Mouse (Mus musculus): ENCODE measurements around the gene Ralgapb. TPM values are rescaled to one million over a fixed set of nuclear protein-coding genes. Genes with fewer than 3 reads are reported as not detected.

Ralgapb gene
- polyA plus RNA-seq, 1 experiment from 2014 or later, result 17.8 TPM

DNA sequence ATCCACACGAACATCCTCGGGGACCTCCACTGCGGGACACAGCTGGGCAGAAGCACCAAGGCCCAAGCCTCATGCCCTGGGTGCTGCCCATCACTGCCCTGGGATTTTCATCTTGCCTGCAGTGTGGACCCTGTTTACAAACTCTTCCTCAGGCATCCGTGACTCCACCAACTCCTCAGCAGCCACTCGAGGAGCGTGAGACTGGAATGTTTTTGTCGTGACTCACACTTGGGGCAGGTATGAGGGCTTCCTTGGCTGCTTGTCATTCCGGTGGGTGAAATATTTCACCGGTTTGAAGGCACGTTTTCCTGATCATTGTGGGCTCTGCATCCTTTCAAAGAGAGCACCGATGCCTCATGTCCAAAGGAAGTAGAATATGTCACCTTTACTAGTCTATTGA is 109.4 kb downstream of the Ralgapb start:
- H3K36me3 ChIP-seq (ENCODE audit: control insufficient read depth, insufficient read depth, low read length), result no peaks in the 10 kb centered on the region
- H3K9ac ChIP-seq (ENCODE audit: low read length), result no peak overlapping the region
- no peak overlapping the region for H3K4me2 ChIP-seq (ENCODE audit: low read length)
- H3K9me3 ChIP-seq (ENCODE audit: control insufficient read depth, low read length), result no peaks in the 10 kb centered on the region
- 54% methylated on average over 11 of the region's 11 CpGs for WGBS
- H3K27ac ChIP-seq (replicated peaks in 1 of 2; ENCODE audit: control insufficient read depth in 1 of 2, insufficient read depth in 1 of 2, low read depth in 2 of 2, low read length in 2 of 2), result no peak overlapping the region
- no peaks in the 10 kb centered on the region for H3K27me3 ChIP-seq (ENCODE audit: control insufficient read depth, insufficient read depth, low read length)
- no peak overlapping the region for H3K4me3 ChIP-seq (ENCODE audit: control insufficient read depth in 1 of 2, insufficient read depth in 1 of 2, low read depth in 1 of 2, low read length in 2 of 2)
- peaks cover 0 to 10% of the 10 kb centered on the region in 2 experiments; a peak in 2 of 4 replicates for H3K4me1 ChIP-seq (ENCODE audit: control insufficient read depth in 2 of 2, insufficient read depth in 2 of 2, low read length in 2 of 2)
- no peak for ATAC-seq (ENCODE audit: insufficient number of reproducible peaks, insufficient read depth, low FRiP score, low read depth)

DNA sequence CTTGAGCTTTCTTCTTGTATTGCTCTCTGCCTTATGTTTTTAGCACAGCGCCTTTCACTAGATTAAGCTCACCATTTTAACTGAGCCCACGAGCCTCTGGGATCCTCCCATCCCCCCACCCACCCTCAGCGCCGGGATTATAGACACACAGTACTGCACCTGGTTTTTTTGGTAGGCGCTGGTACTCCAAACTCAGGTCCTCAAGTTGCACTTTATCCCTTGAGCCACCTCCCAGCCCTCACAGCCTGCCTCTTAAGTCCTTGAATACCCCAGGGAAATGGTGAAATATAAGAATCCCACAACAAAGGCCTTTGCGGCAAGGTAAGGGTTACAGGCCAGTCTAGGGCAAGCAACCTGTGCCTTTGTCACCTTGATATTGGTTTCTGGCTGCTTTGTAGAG is 110.2 kb downstream of the Ralgapb start:
- Histone ChIP-seq H3K27ac (replicated peaks in 1 of 2; ENCODE audit: control insufficient read depth in 1 of 2, insufficient read depth in 1 of 2, low read depth in 2 of 2, low read length in 2 of 2) (no peak overlapping the region), H3K4me2 (ENCODE audit: low read length) (no peak overlapping the region), H3K9me3 (ENCODE audit: control insufficient read depth, low read length) (no peaks in the 10 kb centered on the region), H3K4me3 (ENCODE audit: control insufficient read depth in 1 of 2, insufficient read depth in 1 of 2, low read depth in 1 of 2, low read length in 2 of 2) (no peak overlapping the region), H3K4me1 (ENCODE audit: control insufficient read depth in 2 of 2, insufficient read depth in 2 of 2, low read length in 2 of 2) (peaks cover 0 to 10% of the 10 kb centered on the region in 2 experiments; a peak in 2 of 4 replicates), H3K27me3 (ENCODE audit: control insufficient read depth, insufficient read depth, low read length) (no peaks in the 10 kb centered on the region), H3K9ac (ENCODE audit: low read length) (no peak overlapping the region), H3K36me3 (ENCODE audit: control insufficient read depth, insufficient read depth, low read length) (no peaks in the 10 kb centered on the region)
- no peak for ATAC-seq (ENCODE audit: insufficient number of reproducible peaks, insufficient read depth, low FRiP score, low read depth)
- 69% methylated on average over 6 of the region's 6 CpGs for WGBS

DNA sequence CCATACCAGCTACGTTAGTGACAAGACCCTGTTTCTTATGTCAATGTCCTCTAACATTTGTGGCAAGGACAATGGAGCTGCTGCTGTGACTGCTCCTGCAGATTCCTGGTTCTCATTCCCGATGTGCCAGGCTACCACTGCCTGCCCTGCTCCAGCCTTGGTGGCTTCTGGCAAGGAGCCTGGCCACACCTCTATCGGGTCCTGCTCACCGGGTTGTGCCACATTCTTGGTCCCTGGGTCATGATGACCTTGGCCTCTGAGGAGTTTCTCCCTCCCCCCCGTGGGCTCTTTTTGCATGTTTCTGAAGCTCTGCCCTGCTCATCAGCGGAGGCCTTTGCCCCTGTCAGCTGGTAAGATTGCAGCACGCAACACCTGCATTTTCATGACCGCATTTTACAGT is 113.4 kb downstream of the Ralgapb start:
- H3K9ac ChIP-seq (ENCODE audit: low read length), result no peak overlapping the region
- no peaks in the 10 kb centered on the region for H3K27me3 ChIP-seq (ENCODE audit: control insufficient read depth, insufficient read depth, low read length)
- H3K9me3 ChIP-seq (ENCODE audit: control insufficient read depth, low read length), result no peaks in the 10 kb centered on the region
- 0 out of 4 replicates have a peak overlapping the region, but pooled peaks of 1 of the 2 experiments have one; percentile 14 for H3K27ac ChIP-seq (replicated peaks in 1 of 2; ENCODE audit: control insufficient read depth in 1 of 2, insufficient read depth in 1 of 2, low read depth in 2 of 2, low read length in 2 of 2)
- H3K4me2 ChIP-seq (ENCODE audit: low read length), result no peak overlapping the region
- ATAC-seq (ENCODE audit: insufficient number of reproducible peaks, insufficient read depth, low FRiP score, low read depth), result no peak
- peaks cover 0 to 10% of the 10 kb centered on the region in 2 experiments; a peak in 2 of 4 replicates for H3K4me1 ChIP-seq (ENCODE audit: control insufficient read depth in 2 of 2, insufficient read depth in 2 of 2, low read length in 2 of 2)
- WGBS, result 50% methylated on average over 8 of the region's 8 CpGs
- no peaks in the 10 kb centered on the region for H3K36me3 ChIP-seq (ENCODE audit: control insufficient read depth, insufficient read depth, low read length)
- H3K4me3 ChIP-seq (ENCODE audit: control insufficient read depth in 1 of 2, insufficient read depth in 1 of 2, low read depth in 1 of 2, low read length in 2 of 2), result no peak overlapping the region

DNA sequence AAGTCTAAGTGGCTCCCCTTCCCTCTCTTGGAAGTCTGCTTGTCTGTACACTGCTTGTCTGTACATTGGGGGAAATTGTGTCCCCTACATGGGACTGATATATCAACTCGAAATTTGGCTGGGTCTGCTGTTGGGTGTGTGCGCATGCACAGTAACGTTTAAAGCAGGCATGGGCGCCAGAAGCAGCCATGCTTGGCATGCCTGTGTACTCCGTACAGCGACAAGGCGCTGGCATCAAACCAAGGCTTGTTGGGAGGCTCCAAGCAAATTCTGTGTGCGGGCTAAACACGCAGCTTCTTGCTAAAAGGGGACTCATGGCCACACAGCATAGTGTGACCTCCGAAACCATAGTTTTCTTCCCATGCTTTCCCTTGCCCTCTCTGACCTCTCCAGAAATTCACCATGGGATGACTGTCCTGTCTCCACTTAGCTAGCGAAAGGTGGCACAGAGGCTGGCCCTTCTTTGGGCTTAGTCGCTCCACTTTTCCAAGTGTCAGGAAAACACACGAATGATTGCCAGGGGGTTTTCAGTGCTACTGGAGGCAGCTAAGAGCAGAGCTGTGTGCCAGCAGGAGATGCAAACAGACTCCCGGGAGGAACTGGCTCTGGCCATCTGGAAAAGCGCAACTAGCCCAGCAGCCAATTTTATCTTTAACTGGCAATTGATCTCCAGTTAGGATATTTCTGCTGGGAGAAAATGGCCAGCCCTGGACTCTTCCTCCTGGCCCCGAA is 114.6 kb downstream of the Ralgapb start:
- 79% methylated on average over 16 of the region's 16 CpGs for WGBS
- no peaks in the 10 kb centered on the region for H3K36me3 ChIP-seq (ENCODE audit: control insufficient read depth, insufficient read depth, low read length)
- ATAC-seq (ENCODE audit: insufficient number of reproducible peaks, insufficient read depth, low FRiP score, low read depth), result no peak

DNA sequence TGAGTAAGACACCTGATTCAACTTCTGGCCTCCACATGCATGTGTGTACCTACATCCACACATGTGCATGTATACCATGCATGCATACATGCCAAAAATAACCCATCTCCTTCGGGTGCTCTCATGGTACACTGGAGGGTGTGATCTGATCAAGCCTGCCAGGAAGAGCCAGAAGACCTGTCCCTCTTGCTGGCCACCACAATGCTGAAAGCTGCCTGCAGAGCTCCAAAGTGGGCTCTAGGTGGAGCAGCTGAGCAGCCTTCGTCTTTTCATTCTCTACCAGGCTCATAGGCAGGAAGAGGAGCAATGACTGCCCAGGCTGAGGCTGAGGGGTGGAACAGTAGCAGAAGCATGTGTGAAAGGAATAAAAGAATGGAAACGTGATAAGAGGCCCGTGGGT is 124.4 kb downstream of the Ralgapb start:
- Histone ChIP-seq H3K4me2 (ENCODE audit: low read length) (no peak overlapping the region), H3K27ac (replicated peaks in 1 of 2; ENCODE audit: control insufficient read depth in 1 of 2, insufficient read depth in 1 of 2, low read depth in 2 of 2, low read length in 2 of 2) (no peak overlapping the region), H3K9me3 (ENCODE audit: control insufficient read depth, low read length) (peaks cover 2% of the 10 kb centered on the region; the same call in 1 of the 2 replicates), H3K27me3 (ENCODE audit: control insufficient read depth, insufficient read depth, low read length) (no peaks in the 10 kb centered on the region), H3K4me3 (ENCODE audit: control insufficient read depth in 1 of 2, insufficient read depth in 1 of 2, low read depth in 1 of 2, low read length in 2 of 2) (no peak overlapping the region), H3K36me3 (ENCODE audit: control insufficient read depth, insufficient read depth, low read length) (no peaks in the 10 kb centered on the region), H3K9ac (ENCODE audit: low read length) (no peak overlapping the region), H3K4me1 (ENCODE audit: control insufficient read depth in 2 of 2, insufficient read depth in 2 of 2, low read length in 2 of 2) (no peaks in the 10 kb centered on the region)
- 0% methylated on average over 4 of the region's 4 CpGs for WGBS
- no peak for ATAC-seq (ENCODE audit: insufficient number of reproducible peaks, insufficient read depth, low FRiP score, low read depth)

More for the DNA sequence above, 114.6 kb downstream of the Ralgapb start:
- H3K9ac ChIP-seq (ENCODE audit: low read length), result no peak overlapping the region
- no peak overlapping the region for H3K4me3 ChIP-seq (ENCODE audit: control insufficient read depth in 1 of 2, insufficient read depth in 1 of 2, low read depth in 1 of 2, low read length in 2 of 2)
- H3K4me1 ChIP-seq (ENCODE audit: control insufficient read depth in 2 of 2, insufficient read depth in 2 of 2, low read length in 2 of 2), result peaks cover 0 to 8% of the 10 kb centered on the region in 2 experiments; a peak in 2 of 4 replicates
- no peak overlapping the region for H3K4me2 ChIP-seq (ENCODE audit: low read length)
- no peak overlapping the region for H3K27ac ChIP-seq (replicated peaks in 1 of 2; ENCODE audit: control insufficient read depth in 1 of 2, insufficient read depth in 1 of 2, low read depth in 2 of 2, low read length in 2 of 2)
- H3K27me3 ChIP-seq (ENCODE audit: control insufficient read depth, insufficient read depth, low read length), result no peaks in the 10 kb centered on the region
- H3K9me3 ChIP-seq (ENCODE audit: control insufficient read depth, low read length), result no peaks in the 10 kb centered on the region

DNA sequence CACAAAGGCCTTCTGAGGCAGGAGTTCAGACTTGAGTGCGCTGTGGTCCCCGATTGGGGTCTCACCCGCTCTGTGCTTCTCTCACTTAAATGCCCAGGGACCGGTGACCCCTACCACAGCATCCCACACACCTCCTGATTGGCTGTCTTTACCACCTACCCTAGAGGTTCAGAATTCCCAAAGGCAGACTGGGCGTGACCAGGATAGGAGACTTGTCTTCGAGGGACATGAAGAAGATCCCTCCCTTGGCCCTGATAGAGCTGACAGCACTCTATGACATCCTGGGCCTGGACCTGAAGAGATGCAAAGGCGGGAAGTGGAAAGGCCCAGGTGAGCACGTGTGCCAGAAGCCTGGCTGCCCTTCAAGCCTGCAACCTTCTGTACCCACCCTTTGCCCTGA is 124.9 kb downstream of the Ralgapb start:
- ATAC-seq (ENCODE audit: insufficient number of reproducible peaks, insufficient read depth, low FRiP score, low read depth), result no peak

DNA sequence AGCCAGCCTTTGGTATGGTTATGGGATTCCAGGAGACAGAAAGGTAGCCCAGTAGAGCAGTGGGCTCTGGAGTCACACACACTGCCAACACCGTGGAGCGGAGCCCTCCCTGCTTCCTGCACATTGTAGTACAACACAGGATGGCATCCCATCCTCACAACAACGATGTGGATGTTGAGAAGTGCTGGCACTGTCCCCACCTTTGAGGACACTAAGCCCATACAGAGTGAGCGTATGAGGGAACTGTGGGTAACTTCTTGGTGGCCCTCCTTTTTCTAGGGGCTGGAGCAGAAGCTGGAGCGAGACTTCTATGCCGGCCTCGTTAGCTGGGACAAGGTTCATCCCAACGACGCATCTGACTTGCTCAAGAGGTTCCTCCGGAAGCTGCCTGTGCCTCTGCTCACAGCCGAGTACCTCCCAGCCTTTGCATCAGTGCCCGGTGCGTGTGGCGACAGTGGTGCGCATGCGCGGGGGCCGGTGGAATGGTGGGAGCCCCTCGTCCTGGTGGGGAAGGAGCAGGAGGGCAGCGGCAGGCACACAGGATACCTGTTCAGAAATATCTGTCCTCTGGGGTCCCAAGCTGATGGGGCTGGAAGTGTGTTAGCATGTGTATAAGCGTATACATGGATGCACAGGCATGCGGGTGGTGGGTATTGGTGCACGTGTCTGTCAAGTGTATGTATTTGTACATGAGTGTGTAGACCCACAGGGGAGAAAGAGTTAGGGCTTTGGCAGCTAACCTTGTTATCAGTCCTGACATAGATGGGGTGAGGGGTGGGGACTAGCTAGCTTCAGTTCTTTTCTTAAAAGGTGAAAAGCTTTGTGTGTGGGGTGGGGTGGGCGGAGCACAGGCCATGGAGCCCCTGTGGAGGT is 130.0 kb downstream of the Ralgapb start:
- peak overlapping the region; percentile 37 for H3K4me2 ChIP-seq (ENCODE audit: low read length)
- peaks cover 9% of the 10 kb centered on the region; the same call in 1 of the 2 replicates for H3K27me3 ChIP-seq (ENCODE audit: control insufficient read depth, insufficient read depth, low read length)
- no peak overlapping the region for H3K4me3 ChIP-seq (ENCODE audit: control insufficient read depth in 1 of 2, insufficient read depth in 1 of 2, low read depth in 1 of 2, low read length in 2 of 2)
- ATAC-seq (ENCODE audit: insufficient number of reproducible peaks, insufficient read depth, low FRiP score, low read depth), result no peak
- H3K4me1 ChIP-seq (ENCODE audit: control insufficient read depth in 2 of 2, insufficient read depth in 2 of 2, low read length in 2 of 2), result no peaks in the 10 kb centered on the region
- no peaks in the 10 kb centered on the region for H3K9me3 ChIP-seq (ENCODE audit: control insufficient read depth, low read length)
- no peak overlapping the region for H3K27ac ChIP-seq (replicated peaks in 1 of 2; ENCODE audit: control insufficient read depth in 1 of 2, insufficient read depth in 1 of 2, low read depth in 2 of 2, low read length in 2 of 2)
- no peak overlapping the region for H3K9ac ChIP-seq (ENCODE audit: low read length)
- 43% methylated on average over 24 of the region's 24 CpGs for WGBS
- H3K36me3 ChIP-seq (ENCODE audit: control insufficient read depth, insufficient read depth, low read length), result no peaks in the 10 kb centered on the region

More for the DNA sequence above, 124.9 kb downstream of the Ralgapb start:
- Histone ChIP-seq H3K36me3 (ENCODE audit: control insufficient read depth, insufficient read depth, low read length) (no peaks in the 10 kb centered on the region), H3K9me3 (ENCODE audit: control insufficient read depth, low read length) (peaks cover 2% of the 10 kb centered on the region; the same call in 1 of the 2 replicates), H3K9ac (ENCODE audit: low read length) (no peak overlapping the region), H3K4me2 (ENCODE audit: low read length) (no peak overlapping the region), H3K4me1 (ENCODE audit: control insufficient read depth in 2 of 2, insufficient read depth in 2 of 2, low read length in 2 of 2) (no peaks in the 10 kb centered on the region), H3K4me3 (ENCODE audit: control insufficient read depth in 1 of 2, insufficient read depth in 1 of 2, low read depth in 1 of 2, low read length in 2 of 2) (no peak overlapping the region), H3K27ac (replicated peaks in 1 of 2; ENCODE audit: control insufficient read depth in 1 of 2, insufficient read depth in 1 of 2, low read depth in 2 of 2, low read length in 2 of 2) (no peak overlapping the region), H3K27me3 (ENCODE audit: control insufficient read depth, insufficient read depth, low read length) (no peaks in the 10 kb centered on the region)
- WGBS, result 73% methylated on average over 8 of the region's 8 CpGs

All from heart, embryonic 14.5 days (tissue).